Mouse (Mus musculus) midbrain, postnatal 0 days (tissue): ENCODE measurements around the gene Fam189a1. TPM values are rescaled to one million over a fixed set of nuclear protein-coding genes. Genes with fewer than 3 reads are reported as not detected.

Experiments used
- ATAC-seq: fragments of 200-750 bp; cut with Nextera tagmentation; 2 replicates; pipeline ENCODE4 v1.8.0; 2017; ENCODE audit warnings: moderate number of reproducible peaks, mild to moderate bottlenecking, moderate TSS enrichment, moderate library complexity; ENCODE audit not compliant: low FRiP score
- DNase-seq: peaks from one replicate; pipeline ENCODE4 v3.0.0-alpha.2; 2015; ENCODE audit warnings: low spot score
- H3K27ac ChIP-seq: fragments of 300-500 bp; sonication (generic); 2 replicates; pipeline ENCODE4 v1.5.1; 2014; ENCODE audit warnings: low read depth, mild to moderate bottlenecking, low read length, mixed read lengths
- H3K27me3 ChIP-seq: fragments of 300-500 bp; sonication (generic); 2 replicates; pipeline ENCODE4 v1.6.1; 2014; ENCODE audit warnings: low read length, control low read depth, mixed read lengths; ENCODE audit not compliant: insufficient read depth
- H3K36me3 ChIP-seq: fragments of 300-500 bp; sonication (generic); 2 replicates; pipeline ENCODE4 v1.6.1; 2014; ENCODE audit warnings: low read length, control low read depth, mixed read lengths; ENCODE audit not compliant: insufficient read depth
- H3K4me1 ChIP-seq: fragments of 300-500 bp; sonication (generic); 2 replicates; pipeline ENCODE4 v1.6.1; 2014; ENCODE audit warnings: mild to moderate bottlenecking, control low read depth, antibody characterized with exemption, low read length, mixed read lengths; ENCODE audit not compliant: insufficient read depth
- H3K4me2 ChIP-seq: fragments of 300-500 bp; sonication (generic); 2 replicates; pipeline ENCODE4 v1.6.1; 2014; ENCODE audit warnings: low read depth, mild to moderate bottlenecking, low read length, mixed read lengths; ENCODE audit not compliant: poor library complexity, severe bottlenecking
- H3K4me3 ChIP-seq: fragments of 300-500 bp; sonication (generic); 2 replicates; pipeline ENCODE4 v1.5.1; 2014; ENCODE audit warnings: low read depth, mild to moderate bottlenecking, low read length, moderate library complexity
- H3K9ac ChIP-seq: fragments of 300-500 bp; sonication (generic); replicated peaks from 2 replicates; pipeline ENCODE4 v1.6.1; 2014; ENCODE audit warnings: mild to moderate bottlenecking, low read length, moderate library complexity, mixed read lengths; ENCODE audit not compliant: poor library complexity, severe bottlenecking
- H3K9me3 ChIP-seq: fragments of 300-500 bp; sonication (generic); 2 replicates; pipeline ENCODE4 v1.6.1; 2016; ENCODE audit warnings: low read length, control low read depth
- CTCF ChIP-seq: IDR thresholded peaks from 2 replicates; pipeline ENCODE4 v1.5.1; 2016; ENCODE audit warnings: antibody characterized with exemption, mild to moderate bottlenecking
- WGBS: fragments of 180-500 bp; shearing (Covaris S2); extraction: QIAGEN DNeasy Blood & Tissue Kit; methylation state at CpG from one replicate; pipeline ENCODE4 v1.1.7; 2014; 5-methylcytosine and 5-hydroxymethylcytosine counted together
- polyA plus RNA-seq: library from polyadenylated mRNA; unstranded; fragments of >200 nt; fragmentation: Nextera tagmentation; extraction: Ambion mirVana; gene quantifications from 2 replicates; pipeline ENCODE4 v1.2.1, GENCODE M21; 2015
- total RNA-seq: library from RNA; depleted of rRNA; stranded (reverse); fragments of >200 nt; gene quantifications from 2 replicates; pipeline ENCODE4 v1.2.3, GENCODE M21; 2014

Fam189a1 gene
- total and polyA plus RNA-seq, 2 experiments from 2014 or later = 12.8 to 19.7 TPM

GRCm38 (mm10) chr7:64930980-64931379 lies 225.4 kb downstream of the Fam189a1 start:
- Histone ChIP-seq H3K9me3 (no peaks in the 10 kb centered on the region), H3K9ac (no peak overlapping the region), H3K4me1 (no peaks in the 10 kb centered on the region), H3K4me3 (no peak overlapping the region), H3K27ac (no peak overlapping the region), H3K36me3 (no peaks in the 10 kb centered on the region), H3K27me3 (no peaks in the 10 kb centered on the region), H3K4me2 (no peak overlapping the region)
- TF ChIP-seq CTCF = no peak
- ATAC-seq = no peak
- 47% methylated on average over 4 of the region's 4 CpGs for WGBS
- DNase-seq = peak; percentile 43

GRCm38 (mm10) chr7:64923918-64924317 lies 232.5 kb downstream of the Fam189a1 start:
- no peak overlapping the region for H3K9ac ChIP-seq
- no peaks in the 10 kb centered on the region for H3K36me3 ChIP-seq
- H3K27ac ChIP-seq = no peak overlapping the region
- 78% methylated on average over 5 of the region's 5 CpGs for WGBS
- no peak overlapping the region for H3K4me2 ChIP-seq
- H3K9me3 ChIP-seq = no peaks in the 10 kb centered on the region
- no peak for TF ChIP-seq CTCF
- no peak for ATAC-seq
- peaks cover 3% of the 10 kb centered on the region; the same call in 1 of the 2 replicates for H3K4me1 ChIP-seq
- no peaks in the 10 kb centered on the region for H3K27me3 ChIP-seq
- no peak for DNase-seq
- no peak overlapping the region for H3K4me3 ChIP-seq

GRCm38 (mm10) chr7:64921189-64921588 lies 235.2 kb downstream of the Fam189a1 start:
- H3K9ac ChIP-seq = no peak overlapping the region
- no peak for TF ChIP-seq CTCF
- 0 out of 2 replicates have a peak, but pooled peaks have one; percentile 58 for ATAC-seq
- H3K27me3 ChIP-seq = no peaks in the 10 kb centered on the region
- H3K27ac ChIP-seq = no peak overlapping the region
- peaks cover 3% of the 10 kb centered on the region; the same call in 1 of the 2 replicates for H3K4me1 ChIP-seq
- DNase-seq = no peak
- H3K4me2 ChIP-seq = no peak overlapping the region
- 37% methylated on average over 13 of the region's 13 CpGs for WGBS
- no peaks in the 10 kb centered on the region for H3K36me3 ChIP-seq
- no peak overlapping the region for H3K4me3 ChIP-seq
- no peaks in the 10 kb centered on the region for H3K9me3 ChIP-seq

- no peak for ATAC-seq
- Histone ChIP-seq H3K4me2 (no peak overlapping the region), H3K9ac (no peak overlapping the region), H3K9me3 (no peaks in the 10 kb centered on the region), H3K27me3 (no peaks in the 10 kb centered on the region), H3K4me3 (no peak overlapping the region), H3K4me1 (peaks cover 3% of the 10 kb centered on the region; the same call in 1 of the 2 replicates), H3K36me3 (no peaks in the 10 kb centered on the region), H3K27ac (no peak overlapping the region)
- 27% methylated on average over 5 of the region's 5 CpGs for WGBS
- no peak for TF ChIP-seq CTCF
- no peak for DNase-seq
Measured at GRCm38 (mm10) chr7:64920735-64921134, 235.6 kb downstream of the Fam189a1 start.

GRCm38 (mm10) chr7:64916654-64917053 lies 239.7 kb downstream of the Fam189a1 start:
- Histone ChIP-seq H3K9ac (no peak overlapping the region), H3K27ac (no peak overlapping the region), H3K4me1 (no peaks in the 10 kb centered on the region), H3K4me3 (no peak overlapping the region), H3K9me3 (no peaks in the 10 kb centered on the region), H3K27me3 (no peaks in the 10 kb centered on the region), H3K36me3 (no peaks in the 10 kb centered on the region), H3K4me2 (no peak overlapping the region)
- WGBS = 46% methylated on average over 7 of the region's 7 CpGs
- no peak for ATAC-seq
- no peak for DNase-seq
- no peak for TF ChIP-seq CTCF

GRCm38 (mm10) chr7:64915121-64915520 lies 241.2 kb downstream of the Fam189a1 start:
- TF ChIP-seq CTCF = no peak
- H3K27ac ChIP-seq = no peak overlapping the region
- H3K4me2 ChIP-seq = no peak overlapping the region
- H3K4me3 ChIP-seq = no peak overlapping the region
- no peaks in the 10 kb centered on the region for H3K27me3 ChIP-seq
- DNase-seq = peak; percentile 8
- no peaks in the 10 kb centered on the region for H3K9me3 ChIP-seq
- ATAC-seq = no peak
- WGBS = 23% methylated on average over 2 of the region's 2 CpGs
- H3K4me1 ChIP-seq = no peaks in the 10 kb centered on the region
- H3K36me3 ChIP-seq = no peaks in the 10 kb centered on the region
- H3K9ac ChIP-seq = no peak overlapping the region
